In the genomic region with DNA sequence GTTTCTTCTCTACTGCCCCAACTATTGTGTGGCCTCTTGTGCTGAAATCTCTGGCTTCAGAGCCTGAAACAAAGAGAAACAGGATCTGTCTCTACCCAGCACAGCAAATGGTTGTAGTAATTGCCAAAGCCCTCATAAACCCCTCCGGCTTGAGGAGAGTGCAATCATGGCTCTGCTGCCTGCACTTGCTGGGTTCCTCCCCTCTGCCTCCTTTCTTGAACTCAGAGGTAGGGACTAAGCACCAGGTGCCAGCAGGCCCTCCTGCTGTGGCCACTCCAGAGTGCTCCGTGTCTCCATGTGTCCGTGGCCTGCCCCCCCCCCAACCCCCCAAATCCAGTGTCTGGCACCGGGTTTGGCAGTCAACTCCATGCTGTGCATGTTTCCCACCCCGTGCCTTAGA, we compare ENCODE assay signal across 9 mouse cellular contexts. TPM values are rescaled to one million over a fixed set of nuclear protein-coding genes. Genes with fewer than 3 reads are reported as not detected.
DNase-seq lines count a peak whose midpoint lies in the region; ATAC-seq and TF ChIP-seq lines count a peak whose summit lies in the region.
"Had no signal": no experiment of that assay in that cellular context is flagged by ENCODE, and none has a peak within 500 bp of the region (broad histone marks: within the 10 kb centered on the region; RNA-seq: fewer than 3 reads in every experiment).

No protein-coding gene starts in this region.

- peak overlapping the region; percentile 85 for H3K27ac ChIP-seq in heart, embryonic 16.5 days (ENCODE audit: low read length)
- H3K27ac ChIP-seq in forebrain, embryonic 15.5 days (replicated peaks), result peak overlapping the region; percentile 85
- H3K27ac ChIP-seq in midbrain, embryonic 10.5 days (replicated peaks), result peak overlapping the region; percentile 82

- no peak for TF ChIP-seq CTCF in brain, embryonic 14.5 days (IDR thresholded peaks at IDR 0.05; ENCODE audit: borderline replicate concordance, extremely low read depth, insufficient read depth, insufficient read length)

- H3K4me1 ChIP-seq in heart, embryonic 16.5 days (ENCODE audit: control insufficient read depth, insufficient read depth, low read length), result peaks cover 49% of the 10 kb centered on the region
- H3K4me1 ChIP-seq in forebrain, embryonic 15.5 days, result peaks cover 53% of the 10 kb centered on the region
- peaks cover 76% of the 10 kb centered on the region for H3K4me1 ChIP-seq in midbrain, embryonic 10.5 days

- ATAC-seq in heart, embryonic 16.5 days (replicated peaks; ENCODE audit: extremely low read depth, insufficient read depth, low FRiP score), result no peak
- ATAC-seq in forebrain, embryonic 15.5 days (replicated peaks), result peak; percentile 21
- no peak for ATAC-seq in monocyte, adult 5-6 weeks (replicated peaks; ENCODE audit: insufficient number of reproducible peaks, low FRiP score, low TSS enrichment, poor library complexity, severe bottlenecking)

- intact Hi-C loops in heart, postnatal 36 days (cut with DNase I), result no loop called here

- WGBS in heart, embryonic 16.5 days, result 38% methylated on average over 5 of the region's 5 CpGs
- WGBS in forebrain, embryonic 15.5 days, result 5% methylated on average over 5 of the region's 5 CpGs
- 9% methylated on average over 5 of the region's 5 CpGs for WGBS in midbrain, embryonic 10.5 days

- no peaks in the 10 kb centered on the region for H3K9me3 ChIP-seq in heart, embryonic 16.5 days (replicated peaks; ENCODE audit: control insufficient read depth, low read length)
- H3K9me3 ChIP-seq in forebrain, embryonic 15.5 days, result no peaks in the 10 kb centered on the region
- no peaks in the 10 kb centered on the region for H3K9me3 ChIP-seq in midbrain, embryonic 10.5 days (replicated peaks)

- TF ChIP-seq POLR2A in brain, embryonic 14.5 days (IDR thresholded peaks at IDR 0.05; ENCODE audit: borderline replicate concordance, extremely low read depth, insufficient read depth, insufficient read length, poor library complexity, severe bottlenecking), result no peak

- no peak for DNase-seq in heart, postnatal 36 days
- DNase-seq in brain, embryonic 14.5 days (ENCODE audit: low read depth), result peak; percentile 76
- DNase-seq in midbrain, embryonic 10.5 days (ENCODE audit: low spot score), result no peak
- no peak for DNase-seq in adrenal gland, postnatal 25 days
- DNase-seq in ovary, postnatal 36 days (ENCODE audit: low spot score), result no peak
- DNase-seq: cerebellum, adult 11 months had no signal

- H3K9ac ChIP-seq in heart, embryonic 16.5 days (ENCODE audit: low read length), result peak overlapping the region; percentile 51; the same call in 1 of the 2 replicates
- H3K9ac ChIP-seq in forebrain, embryonic 15.5 days (replicated peaks), result peak overlapping the region; percentile 27

- H3K4me3 ChIP-seq in heart, embryonic 16.5 days (ENCODE audit: low read length), result no peak overlapping the region
- no peak overlapping the region for H3K4me3 ChIP-seq in forebrain, embryonic 15.5 days
- H3K4me3 ChIP-seq in midbrain, embryonic 10.5 days, result no peak overlapping the region

- peaks cover 29% of the 10 kb centered on the region for H3K36me3 ChIP-seq in heart, embryonic 16.5 days (ENCODE audit: control insufficient read depth, insufficient read depth)
- peaks cover 22% of the 10 kb centered on the region for H3K36me3 ChIP-seq in forebrain, embryonic 15.5 days
- H3K36me3 ChIP-seq in midbrain, embryonic 10.5 days, result peaks cover 47% of the 10 kb centered on the region

- no peak overlapping the region for H3K4me2 ChIP-seq in heart, embryonic 16.5 days (ENCODE audit: low read depth, low read length)
- H3K4me2 ChIP-seq in forebrain, embryonic 15.5 days (replicated peaks), result no peak overlapping the region

- no peaks in the 10 kb centered on the region for H3K27me3 ChIP-seq in heart, embryonic 16.5 days (ENCODE audit: control insufficient read depth, insufficient read depth, low read length)
- H3K27me3 ChIP-seq in forebrain, embryonic 15.5 days, result no peaks in the 10 kb centered on the region
- H3K27me3 ChIP-seq in midbrain, embryonic 10.5 days (ENCODE audit: low read depth, poor library complexity, severe bottlenecking), result no peaks in the 10 kb centered on the region

RNA-seq across cellular contexts. Expression of gene Cd164l2, which starts 14.6 kb away (rescaled TPM):
- 0.66 TPM in 1 of 2 replicates, not detected in the other for polyA plus RNA-seq in heart, embryonic 16.5 days (2015; fragmentation: Nextera tagmentation; extraction: Ambion mirVana)
- under 1 TPM in 1 of 2 experiments, not detected in 1; 0.51 TPM for total RNA-seq in heart, postnatal 36 days (2021)
- polyA plus RNA-seq in brain, embryonic 14.5 days (2012; rRNA removed), result 0.74 and 0.85 TPM in 2 replicates
- 0.38 and 0.87 TPM in 2 replicates for polyA plus RNA-seq in forebrain, embryonic 15.5 days (2015; fragmentation: Nextera tagmentation; extraction: Ambion mirVana)
- polyA plus RNA-seq in midbrain, embryonic 10.5 days (2016; fragmentation: Nextera tagmentation; extraction: Ambion mirVana), result 0.99 and 1.7 TPM in 2 replicates
- not detected in 3 replicates for total RNA-seq in monocyte, adult 5-6 weeks (2017)
- total RNA-seq in adrenal gland, postnatal 25 days (2021), result 1.4 and 1.5 TPM in 2 replicates

RNA-seq across cellular contexts. Expression of gene Gpr3, which starts 15.0 kb away (rescaled TPM):
- 0.14 and 0.29 TPM in 2 replicates for polyA plus RNA-seq in heart, embryonic 16.5 days (2015; fragmentation: Nextera tagmentation; extraction: Ambion mirVana)
- total RNA-seq in heart, postnatal 36 days (2021), result under 1 TPM in 1 of 2 experiments, not detected in 1; 0.16 TPM
- 2.7 and 3.1 TPM in 2 replicates for polyA plus RNA-seq in brain, embryonic 14.5 days (2012; rRNA removed)
- polyA plus RNA-seq in forebrain, embryonic 15.5 days (2015; fragmentation: Nextera tagmentation; extraction: Ambion mirVana), result 0.48 and 0.55 TPM in 2 replicates
- 0.17 and 0.35 TPM in 2 replicates for polyA plus RNA-seq in midbrain, embryonic 10.5 days (2016; fragmentation: Nextera tagmentation; extraction: Ambion mirVana)
- not detected in 3 replicates for total RNA-seq in monocyte, adult 5-6 weeks (2017)
- not detected in 2 replicates for total RNA-seq in adrenal gland, postnatal 25 days (2021)

RNA-seq across cellular contexts. Expression of gene Map3k6, which starts 43.3 kb away (rescaled TPM):
- 3.4 and 3.6 TPM in 2 replicates for polyA plus RNA-seq in heart, embryonic 16.5 days (2015; fragmentation: Nextera tagmentation; extraction: Ambion mirVana)
- total RNA-seq in heart, postnatal 36 days (2021), result 10 to 100 TPM; 15.5 to 20.1 TPM
- polyA plus RNA-seq in brain, embryonic 14.5 days (2012; rRNA removed), result 2.1 and 2.4 TPM in 2 replicates
- polyA plus RNA-seq in forebrain, embryonic 15.5 days (2015; fragmentation: Nextera tagmentation; extraction: Ambion mirVana), result 1.7 and 1.8 TPM in 2 replicates
- polyA plus RNA-seq in midbrain, embryonic 10.5 days (2016; fragmentation: Nextera tagmentation; extraction: Ambion mirVana), result 2.6 and 3.0 TPM in 2 replicates
- total RNA-seq in monocyte, adult 5-6 weeks (2017), result 0.87 to 12.3 TPM (median 3.8 TPM) in 3 replicates
- 15.7 and 20.1 TPM in 2 replicates for total RNA-seq in adrenal gland, postnatal 25 days (2021)
